In the genomic region with DNA sequence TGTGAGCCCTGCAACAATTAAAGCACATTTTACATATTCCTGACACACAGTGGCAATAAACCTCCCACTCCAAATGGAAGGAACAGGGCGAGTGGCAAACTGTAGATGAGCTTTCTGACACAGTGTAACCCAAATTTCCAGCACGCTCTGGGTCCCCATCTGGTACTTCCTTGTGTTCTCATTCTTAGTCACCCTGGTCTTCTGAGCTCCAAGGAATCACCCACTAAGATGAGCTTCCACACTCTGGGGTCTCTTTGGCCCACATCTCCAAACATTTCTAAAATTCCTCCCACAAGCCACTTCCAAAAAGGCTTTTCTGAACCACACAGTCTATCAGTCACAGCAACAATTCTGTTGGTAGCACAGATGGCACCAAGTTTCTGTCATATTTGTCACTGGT, we compare ENCODE assay signal across 13 mouse cellular contexts. TPM values are rescaled to one million over a fixed set of nuclear protein-coding genes. Genes with fewer than 3 reads are reported as not detected.
DNase-seq lines count a peak whose midpoint lies in the region; ATAC-seq lines count a peak whose summit lies in the region.
"Had no signal": no experiment of that assay in that cellular context is flagged by ENCODE, and none has a peak within 500 bp of the region (broad histone marks: within the 10 kb centered on the region; RNA-seq: fewer than 3 reads in every experiment).

No protein-coding gene starts in this region.

- intact Hi-C loops in left cerebral cortex, postnatal 4 days (cut with DNase I) = no loop called here

- no peak for ATAC-seq in monocyte, adult 5-6 weeks (replicated peaks; ENCODE audit: insufficient number of reproducible peaks, low FRiP score, low TSS enrichment, poor library complexity, severe bottlenecking)
- ATAC-seq: intestine, postnatal 0 days had no signal

- DNase-seq in left cerebral cortex, adult 11 months (ENCODE audit: low spot score) = peak; percentile 35
- no peak for DNase-seq in left cerebral cortex, postnatal 4 days
- peak; percentile 41 to 54 for DNase-seq in frontal cortex, postnatal 10 days (ENCODE audit: low spot score in 2 of 2)
- DNase-seq in layer of hippocampus, postnatal 36 days = peak; percentile 59 to 69
- DNase-seq in right cerebral cortex, postnatal 36 days (ENCODE audit: low spot score in 2 of 2) = peak; percentile 55 to 85
- DNase-seq in lung, postnatal 36 days = no peak
- DNase-seq in heart, adult 9 months (ENCODE audit: low spot score in 2 of 2) = no peak
- DNase-seq: cerebellum, adult 2 months; kidney, postnatal 36 days; lung, postnatal 10 days; thymus, postnatal 4 days had no signal

RNA-seq across cellular contexts. Expression of gene Pofut2, which starts 56.7 kb away (rescaled TPM):
- total RNA-seq in left cerebral cortex, postnatal 4 days (2021) = 10 to 100 TPM; 27.7 to 31.9 TPM
- total RNA-seq in layer of hippocampus, postnatal 36 days (2021) = 10 to 100 TPM; 31.7 to 32.6 TPM
- 16.3 to 29.2 TPM (median 21.8 TPM) in 3 replicates for total RNA-seq in monocyte, adult 5-6 weeks (2017)

Comparison
In these comparisons a context has a peak if more than half of its experiments do, and no peak if none do; other contexts are left out.
1. DNase-seq: peak in left cerebral cortex, adult 11 months (single experiment), frontal cortex, postnatal 10 days (2 of 2), layer of hippocampus, postnatal 36 days (2 of 2) and right cerebral cortex, postnatal 36 days (2 of 2); none in left cerebral cortex, postnatal 4 days (single experiment), lung, postnatal 36 days (single experiment) and heart, adult 9 months (0 of 2).